Mouse (Mus musculus) mouse embryonic stem cell (cell line): Measurements from ENCODE around the gene Gpr18.

Experiments
- in situ Hi-C, 2 experiments: fragments of 300-500 bp; cut with MboI; formaldehyde crosslinking; loops; 1 replicate in 1 of 2; 3 replicates in 1 of 2; pipeline ENCODE4 v1.14.3; 2019 to 2020; ENCODE audit warnings: low sequenced_read_pairs in 2 of 2, low pct_unique_long_range_greater_than_20kb in 1 of 2, mixed read lengths in 1 of 2; ENCODE audit not compliant: unreplicated experiment in 1 of 2

Gene Gpr18

GRCm38 (mm10) chr14:121915621-121916020, at the start of gene Gpr18:
Gene Gpr18, minus strand, starts transcription at chr14:121915781.
- in situ Hi-C loops, result no loop called here

GRCm38 (mm10) chr14:121964990-121965389, 49.4 kb upstream of the Gpr18 start, which contains the start of gene Gpr183:
Gene Gpr183, minus strand, starts transcription at chr14:121965195.
- in situ Hi-C loops, result no loop called here

GRCm38 (mm10) chr14:121963942-121964335, 48.4 kb upstream of the Gpr18 start:
- in situ Hi-C loops, result no loop called here

- in situ Hi-C loops, result no loop called here
Observed at GRCm38 (mm10) chr14:121963251-121963941, 47.8 kb upstream of the Gpr18 start.

- in situ Hi-C loops, result no loop called here
Observed at GRCm38 (mm10) chr14:121962128-121962890, 46.7 kb upstream of the Gpr18 start.

DNA sequence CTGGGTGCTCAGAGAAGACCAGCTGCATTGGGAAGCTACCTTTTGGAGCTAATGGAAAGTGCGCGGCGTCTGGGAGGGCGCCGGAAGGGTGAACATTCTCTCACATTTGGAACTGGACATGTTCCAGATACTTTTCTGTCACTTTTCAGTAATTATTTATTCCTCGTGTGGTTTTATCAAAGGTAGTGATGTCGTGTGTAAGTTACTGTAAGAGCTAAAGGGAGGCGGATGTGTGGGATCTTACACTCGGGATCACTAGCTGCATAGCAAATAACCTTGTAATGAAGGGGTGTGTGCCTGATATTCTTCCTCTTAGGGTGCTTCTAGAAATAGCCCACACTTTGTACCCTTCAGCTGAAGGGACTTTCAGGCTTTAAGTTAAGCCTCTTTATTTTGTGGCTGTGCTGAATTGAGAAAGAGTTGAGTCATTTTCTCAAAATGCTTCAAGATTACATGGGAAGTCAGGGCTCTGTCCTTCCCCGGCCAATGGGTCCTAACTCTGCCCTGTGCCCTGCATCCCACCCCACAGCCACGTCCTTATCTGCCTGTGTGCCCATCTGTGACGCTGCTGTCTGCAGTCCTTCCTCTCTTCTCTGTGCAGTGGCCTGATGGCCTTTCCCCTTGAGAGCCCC, 46.0 kb upstream of the Gpr18 start:
- in situ Hi-C loops, result no loop called here

GRCm38 (mm10) chr14:121960997-121961396, 45.4 kb upstream of the Gpr18 start:
- in situ Hi-C loops, result no loop called here

- in situ Hi-C loops, result no loop called here
Observed at GRCm38 (mm10) chr14:121960531-121960930, 45.0 kb upstream of the Gpr18 start.

DNA sequence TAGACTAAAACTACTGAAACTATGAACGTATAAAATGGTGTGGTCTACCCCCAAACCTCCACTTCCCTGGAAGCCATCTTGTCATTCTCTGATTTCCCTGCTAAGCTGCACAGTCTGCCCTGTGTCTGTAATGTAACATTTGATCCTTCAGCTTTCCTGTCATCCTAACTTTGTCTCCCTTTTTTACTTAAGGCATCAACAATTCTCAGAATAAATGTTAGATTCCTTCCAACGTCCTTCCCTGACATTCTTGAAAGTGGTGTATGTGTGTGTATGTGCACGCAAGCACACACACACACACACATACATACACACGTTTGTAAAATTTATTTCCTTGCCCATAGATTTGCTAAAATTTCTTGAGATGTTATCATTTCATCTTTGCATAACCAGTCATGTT, 44.5 kb upstream of the Gpr18 start:
- in situ Hi-C loops, result no loop called here

GRCm38 (mm10) chr14:121959538-121959980, 44.0 kb upstream of the Gpr18 start:
- in situ Hi-C loops, result no loop called here

- in situ Hi-C loops, result no loop called here
Observed at GRCm38 (mm10) chr14:121958751-121959537, 43.4 kb upstream of the Gpr18 start.

GRCm38 (mm10) chr14:121958041-121958750, 42.6 kb upstream of the Gpr18 start:
- in situ Hi-C loops, result no loop called here

DNA sequence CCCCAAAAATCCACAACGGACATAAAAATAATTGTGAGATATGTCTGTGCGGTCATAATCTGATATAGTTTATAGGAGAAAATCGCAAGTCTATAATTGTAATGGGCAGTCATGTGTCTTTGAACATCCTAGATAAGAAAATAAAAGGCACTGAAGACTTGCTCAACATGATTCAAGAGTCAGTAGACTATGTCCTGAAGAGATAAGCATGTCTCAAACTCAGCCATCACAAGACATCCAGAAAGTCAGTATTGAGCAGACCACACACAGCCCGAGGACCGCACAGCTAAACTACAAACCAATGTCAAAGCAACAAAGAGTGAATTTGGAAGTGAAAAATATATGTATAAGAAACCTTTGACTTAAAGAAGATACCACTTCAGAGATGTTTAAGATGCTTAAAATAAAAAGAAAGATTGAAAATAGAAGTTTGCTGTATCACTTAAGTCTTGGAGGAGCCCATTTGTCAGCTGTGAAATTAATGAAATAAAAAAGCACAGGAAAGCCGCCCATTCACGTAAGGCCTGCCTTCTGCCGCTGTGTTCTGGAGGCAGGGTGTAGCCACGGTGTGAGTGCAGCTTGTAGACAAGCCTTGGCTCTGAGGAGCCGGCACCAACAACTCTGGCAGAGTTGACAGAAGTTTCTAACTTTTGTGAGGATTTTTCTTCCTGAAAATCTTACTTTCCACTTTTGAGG, 41.7 kb upstream of the Gpr18 start:
- in situ Hi-C loops, result no loop called here

DNA sequence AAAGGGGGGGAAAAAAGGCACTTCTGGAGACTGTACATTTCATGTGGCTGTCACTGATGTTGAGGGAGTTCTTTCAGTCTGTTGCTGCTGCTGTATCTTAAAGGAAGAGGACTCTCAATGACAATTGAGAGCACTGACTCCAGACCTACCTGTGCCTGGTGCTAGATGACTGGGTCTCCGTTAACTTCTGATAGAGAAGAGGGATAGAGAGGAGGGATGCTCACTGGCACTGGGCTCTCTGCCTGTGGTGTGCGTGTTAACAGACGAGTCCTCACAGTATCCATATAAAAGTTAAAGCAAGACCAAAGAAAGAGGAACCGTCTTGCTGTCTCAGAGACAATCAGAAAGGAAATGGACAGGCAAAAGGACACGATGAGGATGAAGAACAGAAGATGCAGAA, 40.7 kb upstream of the Gpr18 start:
- in situ Hi-C loops, result no loop called here

- in situ Hi-C loops, result no loop called here
Observed at GRCm38 (mm10) chr14:121955176-121955795, 39.7 kb upstream of the Gpr18 start.

DNA sequence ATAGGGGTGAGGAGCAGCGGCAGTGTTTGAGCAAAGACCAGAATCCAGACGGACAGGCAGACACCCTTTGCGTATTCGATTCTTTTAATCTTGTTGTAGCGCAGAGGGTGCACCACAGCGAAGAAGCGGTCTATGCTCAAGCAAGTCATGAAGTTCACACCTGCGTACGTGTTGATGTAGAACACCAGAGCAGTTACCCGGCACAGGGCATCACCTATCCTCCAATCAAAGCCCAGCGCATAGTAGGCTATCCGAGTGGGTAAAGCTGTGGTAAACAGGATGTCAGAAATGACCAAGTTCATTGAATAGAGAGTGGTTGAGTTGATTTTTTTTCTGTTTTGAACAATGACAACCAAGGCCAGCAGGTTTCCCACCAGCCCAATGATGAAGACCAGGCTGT, 39.0 kb upstream of the Gpr18 start:
- in situ Hi-C loops, result no loop called here

DNA sequence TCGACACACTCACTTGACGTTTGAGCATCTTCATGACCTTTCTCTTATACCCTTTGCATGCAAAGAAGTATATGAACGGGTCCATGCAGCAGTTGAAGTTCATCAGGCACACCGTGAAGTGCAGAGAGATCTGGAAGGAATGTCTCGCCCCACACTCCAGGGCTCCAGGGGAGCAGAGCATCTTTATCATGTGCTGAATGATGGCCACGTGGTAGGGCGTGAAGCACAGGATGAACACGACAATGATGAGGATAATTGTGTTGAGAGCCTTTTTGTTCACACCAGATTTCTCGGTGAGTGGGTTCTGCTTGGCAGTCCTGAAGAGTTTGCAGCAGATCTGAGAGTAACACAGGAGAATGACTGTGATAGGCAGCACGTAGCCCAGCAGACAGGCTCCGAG, 38.5 kb upstream of the Gpr18 start:
- in situ Hi-C loops, result no loop called here
